Mouse (Mus musculus) CH12.LX (cell line): ENCODE measurements around the gene Phactr1. TPM values are rescaled to one million over a fixed set of nuclear protein-coding genes. Genes with fewer than 3 reads are reported as not detected.

Experiments
- DNase-seq: peaks from one replicate; pipeline ENCODE4 v3.0.0-alpha.2; 2013; ENCODE audit errors: extremely low read depth
- H3K27ac ChIP-seq: 2 replicates; pipeline ENCODE4 v1.5.1; 2012; ENCODE audit warnings: low read depth, mild to moderate bottlenecking, control low read depth, moderate library complexity; ENCODE audit not compliant: insufficient read depth
- H3K27me3 ChIP-seq: replicated peaks from 2 replicates; pipeline ENCODE3; 2012; ENCODE audit warnings: inconsistent platforms
- H3K36me3 ChIP-seq, 2 experiments: replicated peaks in 1 of 2; 2 replicates each; pipeline versions ENCODE3 to v1.6.1; 2012; ENCODE audit warnings: inconsistent platforms in 1 of 2, low read length in 1 of 2, mild to moderate bottlenecking in 1 of 2, mixed read lengths in 1 of 2, moderate library complexity in 1 of 2; ENCODE audit not compliant: control insufficient read depth in 1 of 2, insufficient read depth in 1 of 2
- H3K4me1 ChIP-seq, 2 experiments: 2 replicates each; pipeline ENCODE4 v1.6.1; 2012; ENCODE audit warnings: inconsistent platforms in 1 of 2, moderate library complexity in 1 of 2; ENCODE audit not compliant: insufficient read depth in 2 of 2, control insufficient read depth in 1 of 2
- H3K4me2 ChIP-seq: 2 replicates; pipeline ENCODE4 v1.6.1; 2012; ENCODE audit warnings: low read depth, mild to moderate bottlenecking, control low read depth; ENCODE audit not compliant: poor library complexity, insufficient read depth, severe bottlenecking
- H3K4me3 ChIP-seq, 3 experiments: fragments of 150-350 bp in 1 of 3; sonication (generic) in 1 of 3; replicated peaks in 1 of 3; 2 replicates each; pipeline versions ENCODE3 to v1.5.1; 2011 to 2012; ENCODE audit warnings: low read depth in 2 of 3, low read length in 2 of 3, mild to moderate bottlenecking in 2 of 3, moderate library complexity in 2 of 3, control low read depth in 1 of 3, improper control_type of control experiment in 1 of 3, inconsistent platforms in 1 of 3, mixed read lengths in 1 of 3; ENCODE audit not compliant: poor library complexity in 1 of 3
- H3K79me2 ChIP-seq: replicated peaks from 2 replicates; pipeline ENCODE4 v1.6.1; 2012; ENCODE audit warnings: mild to moderate bottlenecking, moderate library complexity; ENCODE audit not compliant: control insufficient read depth, poor library complexity, insufficient read depth, severe bottlenecking; ENCODE audit errors: extremely low read depth
- H3K9ac ChIP-seq: 2 replicates; pipeline ENCODE4 v1.6.1; 2012; ENCODE audit warnings: low read depth, mild to moderate bottlenecking, control low read depth, moderate library complexity; ENCODE audit not compliant: insufficient read depth
- H3K9me3 ChIP-seq: replicated peaks from 2 replicates; pipeline ENCODE3; 2012; ENCODE audit warnings: low read length, inconsistent platforms, mixed read lengths
- BHLHE40 ChIP-seq: IDR thresholded peaks from 2 replicates; pipeline ENCODE4 v1.6.1; 2011; ENCODE audit warnings: mild to moderate bottlenecking, low read depth, low read length, improper control_type of control experiment
- CHD2 ChIP-seq: IDR thresholded peaks from 2 replicates; pipeline ENCODE4 v1.6.1; 2011; ENCODE audit warnings: low read length, improper control_type of control experiment
- ELF1 ChIP-seq: IDR thresholded peaks from 2 replicates; pipeline ENCODE4 v1.6.1; 2014; ENCODE audit warnings: low read depth, mild to moderate bottlenecking, inconsistent platforms, low read length, improper control_type of control experiment
- EP300 ChIP-seq: IDR thresholded peaks from 2 replicates; pipeline ENCODE4 v1.6.1; 2011; ENCODE audit warnings: low read length, improper control_type of control experiment
- GABPA ChIP-seq: IDR thresholded peaks from 2 replicates; pipeline ENCODE4 v1.6.1; 2012; ENCODE audit warnings: low read depth, low read length, improper control_type of control experiment, inconsistent platforms; ENCODE audit not compliant: insufficient replicate concordance
- HCFC1 ChIP-seq: IDR thresholded peaks from 2 replicates; pipeline ENCODE4 v1.6.1; 2012; ENCODE audit warnings: low read depth, mild to moderate bottlenecking, inconsistent platforms, low read length, improper control_type of control experiment
- JUND ChIP-seq: conservative IDR thresholded peaks from 2 replicates; pipeline ENCODE4 v1.6.1; 2011; ENCODE audit warnings: low read depth, low read length, improper control_type of control experiment
- MAFK ChIP-seq: IDR thresholded peaks from 2 replicates; pipeline ENCODE4 v1.6.1; 2011; ENCODE audit warnings: low read length, improper control_type of control experiment; ENCODE audit not compliant: insufficient replicate concordance
- MAX ChIP-seq: IDR thresholded peaks from 2 replicates; pipeline ENCODE4 v1.6.1; 2011; ENCODE audit warnings: low read length, improper control_type of control experiment
- MAZ ChIP-seq: IDR thresholded peaks from 2 replicates; pipeline ENCODE4 v1.6.1; 2012; ENCODE audit warnings: low read depth, mild to moderate bottlenecking, inconsistent platforms, low read length, improper control_type of control experiment, moderate library complexity
- MEF2A ChIP-seq: IDR thresholded peaks from 2 replicates; pipeline ENCODE4 v1.6.1; 2014; ENCODE audit warnings: low read depth, mild to moderate bottlenecking, inconsistent platforms, low read length, improper control_type of control experiment, borderline replicate concordance
- NRF1 ChIP-seq: IDR thresholded peaks from 2 replicates; pipeline ENCODE4 v1.6.1; 2014; ENCODE audit warnings: low read depth, mild to moderate bottlenecking, inconsistent platforms, low read length, improper control_type of control experiment, moderate library complexity
- PAX5 ChIP-seq: IDR thresholded peaks from 2 replicates; pipeline ENCODE4 v1.6.1; 2012; ENCODE audit warnings: low read length, inconsistent platforms, mixed read lengths
- POLR2A ChIP-seq: IDR thresholded peaks from 2 replicates; pipeline ENCODE4 v1.6.1; 2011; ENCODE audit warnings: low read depth, mild to moderate bottlenecking, improper control_type of control experiment, low read length
- RAD21 ChIP-seq: IDR thresholded peaks from 2 replicates; pipeline ENCODE4 v1.6.1; 2011; ENCODE audit warnings: low read depth, mild to moderate bottlenecking, low read length, improper control_type of control experiment, moderate library complexity
- RCOR1 ChIP-seq: conservative IDR thresholded peaks from 2 replicates; pipeline ENCODE4 v1.6.1; 2012; ENCODE audit warnings: low read depth, mild to moderate bottlenecking, inconsistent platforms, low read length, improper control_type of control experiment
- SIN3A ChIP-seq: IDR thresholded peaks from 2 replicates; pipeline ENCODE4 v1.6.1; 2012; ENCODE audit warnings: low read length, improper control_type of control experiment, inconsistent platforms
- TCF12 ChIP-seq: IDR thresholded peaks from 2 replicates; pipeline ENCODE4 v1.6.1; 2014; ENCODE audit warnings: low read depth, mild to moderate bottlenecking, inconsistent platforms, low read length, improper control_type of control experiment
- USF2 ChIP-seq: conservative IDR thresholded peaks from 2 replicates; pipeline ENCODE4 v1.6.1; 2011; ENCODE audit warnings: low read depth, low read length, improper control_type of control experiment
- ZMIZ1 ChIP-seq: IDR thresholded peaks from 2 replicates; pipeline ENCODE4 v1.6.1; 2012; ENCODE audit warnings: low read depth, mild to moderate bottlenecking, inconsistent platforms, low read length, improper control_type of control experiment
- ZNF384 ChIP-seq: IDR thresholded peaks from 2 replicates; pipeline ENCODE4 v1.6.1; 2012; ENCODE audit warnings: low read depth, low read length, improper control_type of control experiment, inconsistent platforms
- dilution Hi-C: fragments of 300-500 bp; cut with MboI; formaldehyde crosslinking; loops from 2 replicates; pipeline ENCODE4 v1.14.3; 2020; ENCODE audit warnings: low sequenced_read_pairs; ENCODE audit not compliant: extremely low pct_unique_long_range_greater_than_20kb, extremely low pct_ligation_motif_present
- in situ Hi-C: fragments of 300-500 bp; cut with MboI; formaldehyde crosslinking; loops from 3 replicates; pipeline ENCODE4 v1.14.3; 2019; ENCODE audit warnings: low sequenced_read_pairs, low pct_ligation_motif_present, low pct_unique_long_range_greater_than_20kb, mixed read lengths
- polyA plus RNA-seq: library from polyadenylated mRNA; unstranded; fragments of >175 nt; gene quantifications from 2 replicates; pipeline ENCODE4 v1.2.1, GENCODE M21; 2012; ENCODE audit warnings: low read depth; ENCODE audit not compliant: insufficient read length
- total RNA-seq, 2 experiments: library from RNA; depleted of rRNA; stranded (reverse); fragments of 300-350 nt in 1 of 2; fragments of >200 nt in 1 of 2; gene quantifications; 2 replicates each; pipeline ENCODE4 v1.2.3; 2012 to 2014

Phactr1 gene
- total and polyA plus RNA-seq, 3 experiments: 2.0 to 6.1 (median 3.1) TPM

DNA sequence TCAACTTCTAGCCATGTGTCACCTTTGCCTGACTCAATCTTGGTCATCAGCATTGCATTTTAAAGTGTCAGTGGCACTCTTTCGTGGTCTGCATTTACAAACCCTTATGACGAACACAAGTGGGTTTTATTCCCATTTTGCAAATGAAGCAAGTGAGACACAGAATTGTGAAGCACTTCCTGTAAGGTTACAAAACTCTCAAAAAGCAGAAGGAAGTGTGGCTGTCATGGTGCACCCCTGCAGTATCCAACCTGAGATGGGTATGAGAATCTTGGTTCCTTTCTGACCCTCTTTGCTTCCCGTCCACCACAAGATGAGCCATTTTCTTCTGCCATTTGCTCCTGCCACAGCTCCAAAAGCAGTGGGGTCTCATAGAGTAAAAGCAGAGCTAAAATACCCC lies 295.7 kb downstream of the Phactr1 start:
- in situ Hi-C loops (no loop called here), dilution Hi-C loops (no loop called here)
- H3K4me2 ChIP-seq: no peak overlapping the region
- no peaks in the 10 kb centered on the region for H3K36me3 ChIP-seq
- no peak overlapping the region for H3K4me3 ChIP-seq
- no peaks in the 10 kb centered on the region for H3K9me3 ChIP-seq
- no peak for DNase-seq
- no peak overlapping the region for H3K9ac ChIP-seq
- no peak overlapping the region for H3K27ac ChIP-seq
- peaks cover 0 to 6% of the 10 kb centered on the region in 2 experiments; a peak in 2 of 4 replicates for H3K4me1 ChIP-seq
- H3K79me2 ChIP-seq: no peaks in the 10 kb centered on the region
- no peaks in the 10 kb centered on the region for H3K27me3 ChIP-seq
- TF ChIP-seq GABPA: no peak
- no peak for TF ChIP-seq MAZ
- TF ChIP-seq JUND: no peak
- no peak for TF ChIP-seq BHLHE40
- no peak for TF ChIP-seq MAFK
- no peak for TF ChIP-seq RAD21
- TF ChIP-seq PAX5: no peak
- TF ChIP-seq MAX: no peak
- TF ChIP-seq HCFC1: no peak; the same call in 1 of the 2 replicates
- TF ChIP-seq ELF1: no peak
- TF ChIP-seq CHD2: no peak
- TF ChIP-seq MEF2A: no peak
- no peak for TF ChIP-seq NRF1
- no peak for TF ChIP-seq ZNF384
- no peak for TF ChIP-seq POLR2A
- no peak for TF ChIP-seq EP300
- TF ChIP-seq RCOR1: no peak
- TF ChIP-seq TCF12: no peak

DNA sequence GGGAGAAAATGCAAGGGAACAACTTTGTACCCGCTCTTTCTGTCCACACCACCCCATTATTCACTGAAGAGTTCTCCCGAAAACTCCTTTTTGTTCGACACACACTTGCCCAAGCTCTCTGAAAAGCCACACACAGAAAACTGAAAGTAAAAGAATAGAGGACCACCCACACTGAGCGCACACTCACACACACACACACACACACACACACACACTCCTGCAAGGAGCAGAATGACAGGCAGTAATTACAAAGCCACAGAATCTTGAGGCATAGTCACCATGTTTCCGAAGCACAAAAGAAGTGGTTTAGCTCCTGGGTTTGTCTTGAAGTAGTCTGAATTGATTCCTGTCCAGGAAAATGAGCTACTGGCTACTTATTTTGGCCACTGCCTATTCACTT lies 296.5 kb downstream of the Phactr1 start:
- Histone ChIP-seq H3K4me2 (no peak overlapping the region), H3K36me3 (no peaks in the 10 kb centered on the region), H3K4me3 (no peak overlapping the region), H3K9ac (no peak overlapping the region), H3K4me1 (peaks cover 0 to 13% of the 10 kb centered on the region in 2 experiments; a peak in 2 of 4 replicates), H3K79me2 (no peaks in the 10 kb centered on the region), H3K27ac (no peak overlapping the region), H3K9me3 (no peaks in the 10 kb centered on the region), H3K27me3 (no peaks in the 10 kb centered on the region)
- TF ChIP-seq POLR2A (no peak), USF2 (no peak), ZMIZ1 (no peak), SIN3A (no peak), CHD2 (no peak), PAX5 (no peak), ELF1 (no peak)
- DNase-seq: no peak
- dilution Hi-C loops (no loop called here), in situ Hi-C loops (no loop called here)
